Mouse (Mus musculus) lung, postnatal 0 days (tissue): Measurements from ENCODE around the gene Ndufv1. TPM values are rescaled to one million over a fixed set of nuclear protein-coding genes. Genes with fewer than 3 reads are reported as not detected.

Experiments used
- ATAC-seq: fragments of 200-750 bp; cut with Nextera tagmentation; 2 replicates; pipeline ENCODE4 v1.8.0; 2017; ENCODE audit warnings: moderate library complexity
- DNase-seq: peaks from one replicate; pipeline ENCODE4 v3.0.0-alpha.2; 2016; ENCODE audit warnings: low spot score
- H3K27ac ChIP-seq: fragments of 300-500 bp; sonication (generic); 2 replicates; pipeline ENCODE4 v1.5.1; 2014; ENCODE audit warnings: antibody characterized with exemption, mild to moderate bottlenecking, low read length, mixed read lengths
- H3K27me3 ChIP-seq: fragments of 300-500 bp; sonication (generic); replicated peaks from 2 replicates; pipeline ENCODE4 v1.6.1; 2014; ENCODE audit warnings: low read length, mixed read lengths; ENCODE audit not compliant: insufficient read depth
- H3K36me3 ChIP-seq: fragments of 300-500 bp; sonication (generic); 2 replicates; pipeline ENCODE4 v1.6.1; 2014; ENCODE audit warnings: low read length, mixed read lengths; ENCODE audit not compliant: insufficient read depth
- H3K4me1 ChIP-seq: fragments of 300-500 bp; sonication (generic); 2 replicates; pipeline ENCODE4 v1.6.1; 2014; ENCODE audit warnings: antibody characterized with exemption, low read depth, low read length, mixed read lengths; ENCODE audit not compliant: insufficient read depth
- H3K4me2 ChIP-seq: fragments of 300-500 bp; sonication (generic); replicated peaks from 2 replicates; pipeline ENCODE4 v1.6.1; 2014; ENCODE audit warnings: low read depth, mild to moderate bottlenecking, low read length, moderate library complexity, mixed read lengths
- H3K4me3 ChIP-seq: fragments of 300-500 bp; sonication (generic); 2 replicates; pipeline ENCODE4 v1.5.1; 2014; ENCODE audit warnings: low read depth, low read length
- H3K9ac ChIP-seq: fragments of 300-500 bp; sonication (generic); replicated peaks from 2 replicates; pipeline ENCODE4 v1.6.1; 2014; ENCODE audit warnings: low read depth, mild to moderate bottlenecking
- H3K9me3 ChIP-seq: fragments of 300-500 bp; sonication (generic); 2 replicates; pipeline ENCODE4 v1.6.1; 2016; ENCODE audit warnings: low read length, mixed read lengths
- CTCF ChIP-seq: IDR thresholded peaks from 2 replicates; pipeline ENCODE4 v1.5.1; 2016; ENCODE audit warnings: antibody characterized with exemption, mild to moderate bottlenecking
- EP300 ChIP-seq: IDR thresholded peaks from 2 replicates; pipeline ENCODE4 v1.6.1; 2016; ENCODE audit warnings: antibody characterized with exemption, mild to moderate bottlenecking, control low read depth
- WGBS: fragments of 180-500 bp; shearing (Covaris S2); extraction: QIAGEN DNeasy Blood & Tissue Kit; methylation state at CpG from one replicate; pipeline ENCODE4 v1.1.7; 2014; 5-methylcytosine and 5-hydroxymethylcytosine counted together
- polyA plus RNA-seq: library from polyadenylated mRNA; unstranded; fragments of >200 nt; fragmentation: Nextera tagmentation; extraction: Ambion mirVana; gene quantifications from 2 replicates; pipeline ENCODE4 v1.2.1, GENCODE M21; 2015

Gene Ndufv1
- polyA plus RNA-seq, 1 experiment from 2014 or later, result 152 TPM

- H3K27ac ChIP-seq, result no peak overlapping the region
- no peaks in the 10 kb centered on the region for H3K27me3 ChIP-seq
- H3K4me3 ChIP-seq, result no peak overlapping the region
- H3K9ac ChIP-seq, result no peak overlapping the region
- no peaks in the 10 kb centered on the region for H3K9me3 ChIP-seq
- ATAC-seq (no peak), DNase-seq (no peak)
- TF ChIP-seq CTCF (no peak), EP300 (no peak)
- no peak overlapping the region for H3K4me2 ChIP-seq
- no peaks in the 10 kb centered on the region for H3K36me3 ChIP-seq
- no peaks in the 10 kb centered on the region for H3K4me1 ChIP-seq
- WGBS, result 38% methylated on average over 10 of the region's 10 CpGs
Measured at GRCm38 (mm10) chr19:4017921-4018587, 5.4 kb upstream of the Ndufv1 start.

DNA sequence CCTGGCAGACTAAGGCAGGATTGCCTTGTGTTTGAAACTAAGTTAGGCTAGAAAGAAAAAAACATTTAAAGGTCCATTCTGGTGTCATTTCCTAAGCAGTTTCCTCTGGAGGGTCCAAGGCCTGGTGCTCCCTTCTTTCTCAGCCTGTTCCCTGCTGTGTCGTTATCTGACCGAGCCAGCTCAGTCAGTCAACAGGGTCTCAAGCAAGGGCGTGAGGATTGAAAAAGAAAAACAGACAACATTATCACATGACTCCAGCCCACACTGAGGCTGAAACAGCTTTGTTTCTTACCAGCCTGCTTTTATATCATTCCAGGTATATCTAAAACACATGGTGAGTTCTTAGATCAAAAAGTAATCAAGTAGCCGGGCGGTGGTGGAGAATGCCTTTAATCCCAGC is 3.0 kb upstream of the Ndufv1 start:
- H3K27ac ChIP-seq, result no peak overlapping the region
- H3K4me2 ChIP-seq, result no peak overlapping the region
- H3K4me1 ChIP-seq, result peaks cover 5% of the 10 kb centered on the region; the same call in 1 of the 2 replicates
- no peaks in the 10 kb centered on the region for H3K27me3 ChIP-seq
- no peaks in the 10 kb centered on the region for H3K36me3 ChIP-seq
- WGBS, result 60% methylated on average over 5 of the region's 5 CpGs
- no peak overlapping the region for H3K9ac ChIP-seq
- ATAC-seq (no peak), DNase-seq (no peak)
- TF ChIP-seq EP300, result no peak
- TF ChIP-seq CTCF, result no peak
- no peaks in the 10 kb centered on the region for H3K9me3 ChIP-seq
- H3K4me3 ChIP-seq, result no peak overlapping the region

DNA sequence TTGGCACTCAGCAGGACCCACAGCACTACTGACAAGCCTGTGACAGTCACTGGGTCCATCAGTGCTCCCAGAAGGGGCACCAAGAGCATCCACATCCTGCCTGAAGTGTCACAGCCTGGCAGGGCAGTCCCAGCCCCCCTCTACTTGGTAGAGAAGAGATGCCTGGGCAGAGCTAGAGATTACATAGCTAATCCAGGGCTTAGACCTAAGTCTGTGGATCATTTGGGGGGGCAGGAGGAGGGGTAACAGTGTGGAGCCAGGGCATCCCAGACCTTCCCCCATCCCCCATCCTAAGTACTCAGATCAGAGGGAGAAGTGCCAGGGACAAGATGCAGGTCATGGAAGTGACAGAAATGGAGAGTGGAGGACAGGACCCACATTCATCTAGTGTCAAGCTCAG is 2.2 kb upstream of the Ndufv1 start:
- 0 out of 2 replicates have a peak, but pooled peaks cover 7% of the 10 kb centered on the region for H3K36me3 ChIP-seq
- no peaks in the 10 kb centered on the region for H3K9me3 ChIP-seq
- peaks cover 5% of the 10 kb centered on the region; the same call in 1 of the 2 replicates for H3K4me1 ChIP-seq
- TF ChIP-seq CTCF, result no peak
- no peak for TF ChIP-seq EP300
- H3K4me2 ChIP-seq, result no peak overlapping the region
- no peak overlapping the region for H3K9ac ChIP-seq
- no peaks in the 10 kb centered on the region for H3K27me3 ChIP-seq
- ATAC-seq, result no peak
- H3K27ac ChIP-seq, result no peak overlapping the region
- H3K4me3 ChIP-seq, result no peak overlapping the region
- no peak for DNase-seq

- no peak overlapping the region; the same call in 1 of the 2 replicates for H3K4me2 ChIP-seq
- H3K9ac ChIP-seq, result no peak overlapping the region
- ATAC-seq (peak; percentile 1; the same call in 1 of the 2 replicates), DNase-seq (no peak)
- no peak for TF ChIP-seq CTCF
- TF ChIP-seq EP300, result no peak
- no peaks in the 10 kb centered on the region for H3K27me3 ChIP-seq
- WGBS, result 11% methylated on average over 9 of the region's 9 CpGs
- no peak overlapping the region for H3K27ac ChIP-seq
- H3K9me3 ChIP-seq, result no peaks in the 10 kb centered on the region
- peak overlapping the region; percentile 66 for H3K4me3 ChIP-seq
- H3K36me3 ChIP-seq, result peaks cover 22% of the 10 kb centered on the region; the same call in 1 of the 2 replicates
- peaks cover 5% of the 10 kb centered on the region; the same call in 1 of the 2 replicates for H3K4me1 ChIP-seq
Measured at GRCm38 (mm10) chr19:4013066-4013465, 460 bp upstream of the Ndufv1 start.

DNA sequence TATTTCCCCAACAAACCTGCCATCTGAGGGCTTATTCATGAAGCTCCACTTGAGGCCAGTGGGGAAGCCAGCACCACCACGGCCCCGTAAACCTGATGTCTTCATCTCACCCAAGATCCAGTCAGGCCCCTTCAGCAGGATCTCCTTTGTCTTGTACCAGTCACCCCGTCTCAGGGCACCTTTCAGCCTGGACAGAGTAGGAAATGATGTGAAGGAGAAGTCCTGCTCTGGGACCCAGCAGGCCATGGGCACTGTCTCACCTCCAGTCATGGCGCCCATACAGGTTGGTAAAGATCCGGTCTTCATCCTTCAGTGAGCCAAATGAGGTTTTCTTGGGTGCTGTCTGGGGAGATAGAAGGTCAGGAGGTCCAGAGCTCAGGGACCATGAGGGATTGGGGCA is 1.5 kb downstream of the Ndufv1 start:
- H3K36me3 ChIP-seq, result peaks cover 23% of the 10 kb centered on the region
- no peak overlapping the region for H3K4me2 ChIP-seq
- TF ChIP-seq EP300, result no peak
- no peak for DNase-seq
- H3K9ac ChIP-seq, result no peak overlapping the region
- no peak overlapping the region for H3K4me3 ChIP-seq
- peaks cover 5% of the 10 kb centered on the region; the same call in 1 of the 2 replicates for H3K4me1 ChIP-seq
- no peak overlapping the region for H3K27ac ChIP-seq
- WGBS, result 91% methylated on average over 5 of the region's 5 CpGs
- H3K27me3 ChIP-seq, result no peaks in the 10 kb centered on the region
- ATAC-seq, result no peak
- H3K9me3 ChIP-seq, result no peaks in the 10 kb centered on the region

- DNase-seq, result no peak
- TF ChIP-seq CTCF (no peak), EP300 (no peak)
- 93% methylated on average over 8 of the region's 8 CpGs for WGBS
Measured at GRCm38 (mm10) chr19:4005971-4006370, 6.6 kb downstream of the Ndufv1 start.

More at GRCm38 (mm10) chr19:4005971-4006370, 6.6 kb downstream of the Ndufv1 start:
- Histone ChIP-seq H3K9me3 (no peaks in the 10 kb centered on the region), H3K9ac (no peak overlapping the region), H3K4me3 (no peak overlapping the region), H3K36me3 (peaks cover 27% of the 10 kb centered on the region), H3K4me2 (no peak overlapping the region), H3K4me1 (peaks cover 3% of the 10 kb centered on the region; the same call in 1 of the 2 replicates), H3K27ac (no peak overlapping the region), H3K27me3 (no peaks in the 10 kb centered on the region)
- no peak for ATAC-seq
